Mouse (Mus musculus): ENCODE data around the gene Olfr921.

DNA sequence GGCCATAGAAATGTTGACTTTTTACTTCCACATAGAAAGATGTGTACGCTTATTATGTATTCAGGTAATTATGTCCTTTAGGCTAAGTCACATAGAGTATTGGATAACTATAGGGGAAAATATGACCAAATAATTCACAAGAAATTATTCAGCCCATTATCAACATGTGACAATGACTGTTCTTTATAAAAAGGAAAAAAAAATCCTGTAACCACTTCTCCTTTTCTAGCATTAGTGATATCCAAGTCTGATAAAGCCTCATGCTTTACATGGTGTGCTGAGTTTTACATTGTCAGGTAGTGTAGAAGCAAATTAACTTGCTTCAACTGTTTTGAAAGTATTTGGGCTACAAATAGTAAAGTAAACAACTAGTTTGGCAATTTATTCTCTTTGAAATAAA, 48.8 kb upstream of the Olfr921 start:
- TF ChIP-seq CTCF (conservative IDR thresholded peaks at IDR 0.05; ENCODE audit: insufficient read depth, insufficient read length, low read depth, low read length) = no peak
- TF ChIP-seq POLR2A (IDR thresholded peaks at IDR 0.05; ENCODE audit: low read depth, low read length) = no peak
